Mouse (Mus musculus): Measurements from ENCODE around the gene Ttc28. TPM values are rescaled to one million over a fixed set of nuclear protein-coding genes. Genes with fewer than 3 reads are reported as not detected.

Ttc28 gene
- total and polyA plus RNA-seq, 3 experiments = 1.1 to 1.8 TPM; not detected in 1

DNA sequence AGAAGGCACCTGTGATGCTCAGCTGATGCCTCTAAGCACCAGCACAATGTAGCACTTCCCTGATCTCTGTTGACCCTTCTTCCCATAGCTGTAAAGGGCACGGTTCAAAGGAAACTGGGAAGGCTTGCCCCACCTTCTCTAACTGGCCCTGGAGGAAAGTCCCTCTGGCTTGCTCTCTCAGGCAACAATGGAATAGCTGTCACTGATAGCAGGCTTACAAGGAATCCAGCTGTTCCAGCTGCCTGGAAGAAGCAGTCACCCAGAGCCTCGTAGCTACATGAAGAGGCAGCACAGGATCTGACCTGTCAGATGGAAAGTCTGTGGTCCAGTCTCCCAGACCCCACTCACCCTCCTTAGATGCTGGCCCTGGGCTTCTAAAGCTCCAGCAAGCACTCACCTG lies 389.2 kb downstream of the Ttc28 start:
- H3K4me1 ChIP-seq (ENCODE audit: control insufficient read depth in 1 of 2, insufficient read depth in 2 of 2, low read length in 2 of 2) = peaks cover 0 to 12% of the 10 kb centered on the region in 2 experiments; a peak in 3 of 4 replicates
- DNase-seq (ENCODE audit: low read depth, low spot score) = no peak
- no peaks in the 10 kb centered on the region for H3K9me3 ChIP-seq (replicated peaks; ENCODE audit: insufficient read depth, low read length)
- no peak overlapping the region for H3K27ac ChIP-seq (ENCODE audit: control insufficient read depth, low read depth, low read length)
- peaks cover 0 to 2% of the 10 kb centered on the region in 2 experiments; a peak in 1 of 4 replicates for H3K36me3 ChIP-seq (ENCODE audit: control insufficient read depth in 1 of 2, insufficient read depth in 2 of 2, low read length in 2 of 2)
- TF ChIP-seq CTCF (IDR thresholded peaks at IDR 0.05 in 2 of 3, conservative IDR thresholded peaks at IDR 0.05 in 1 of 3; ENCODE audit: control insufficient read depth in 1 of 3, insufficient read depth in 1 of 3, low read depth in 2 of 3, low read length in 3 of 3, poor library complexity in 1 of 3, severe bottlenecking in 1 of 3) (no peak), NRF1 (IDR thresholded peaks at IDR 0.05; ENCODE audit: insufficient read depth, low read depth, low read length, poor library complexity, severe bottlenecking) (no peak), MXI1 (IDR thresholded peaks at IDR 0.05; ENCODE audit: low read depth, low read length) (no peak), ZC3H11A (IDR thresholded peaks at IDR 0.05; ENCODE audit: low read depth, low read length) (no peak), NELFE (IDR thresholded peaks at IDR 0.05; ENCODE audit: low read depth, low read length) (no peak), RAD21 (IDR thresholded peaks at IDR 0.05; ENCODE audit: low read depth, low read length) (no peak), POLR2AphosphoS2 (IDR thresholded peaks at IDR 0.05; ENCODE audit: low read length) (no peak), POLR2A (IDR thresholded peaks at IDR 0.05; ENCODE audit: control insufficient read depth in 1 of 2, insufficient read depth in 1 of 2, low read depth in 1 of 2, low read length in 2 of 2, poor library complexity in 1 of 2) (no peak), SIN3A (IDR thresholded peaks at IDR 0.05; ENCODE audit: low read length) (no peak), MEF2A (IDR thresholded peaks at IDR 0.05; ENCODE audit: extremely low read depth, insufficient replicate concordance, low read depth, low read length, poor library complexity, severe bottlenecking) (no peak), MAX (IDR thresholded peaks at IDR 0.05; ENCODE audit: low read length) (no peak)
- H3K27me3 ChIP-seq (ENCODE audit: control insufficient read depth in 1 of 2, insufficient read depth in 2 of 2, low read length in 2 of 2) = no peaks in the 10 kb centered on the region
- H3K4me3 ChIP-seq (ENCODE audit: control insufficient read depth in 1 of 2, insufficient read depth in 1 of 2, low read depth in 2 of 2, low read length in 2 of 2) = no peak overlapping the region
- H3K9ac ChIP-seq (ENCODE audit: control insufficient read depth, low read depth, low read length, poor library complexity, severe bottlenecking) = no peak overlapping the region
- H3K79me2 ChIP-seq (ENCODE audit: control insufficient read depth, insufficient read depth, low read length, poor library complexity) = no peaks in the 10 kb centered on the region

- no peak overlapping the region for H3K9ac ChIP-seq (ENCODE audit: control insufficient read depth, low read depth, low read length, poor library complexity, severe bottlenecking)
- H3K4me1 ChIP-seq (ENCODE audit: control insufficient read depth in 1 of 2, insufficient read depth in 2 of 2, low read length in 2 of 2) = peaks cover 0 to 12% of the 10 kb centered on the region in 2 experiments; a peak in 3 of 4 replicates
- no peaks in the 10 kb centered on the region for H3K79me2 ChIP-seq (ENCODE audit: control insufficient read depth, insufficient read depth, low read length, poor library complexity)
- no peak overlapping the region for H3K27ac ChIP-seq (ENCODE audit: control insufficient read depth, low read depth, low read length)
- peak; percentile 58 for DNase-seq (ENCODE audit: low read depth, low spot score)
- peaks cover 0 to 2% of the 10 kb centered on the region in 2 experiments; a peak in 1 of 4 replicates for H3K36me3 ChIP-seq (ENCODE audit: control insufficient read depth in 1 of 2, insufficient read depth in 2 of 2, low read length in 2 of 2)
- peak; percentile 82 for TF ChIP-seq ZC3H11A (IDR thresholded peaks at IDR 0.05; ENCODE audit: low read depth, low read length)
- TF ChIP-seq ZMIZ1 (IDR thresholded peaks at IDR 0.05; ENCODE audit: low read depth, low read length) = no peak
- TF ChIP-seq HCFC1 (IDR thresholded peaks at IDR 0.05; ENCODE audit: low read depth, low read length) = no peak
- no peak for TF ChIP-seq CHD1 (IDR thresholded peaks at IDR 0.05; ENCODE audit: low read depth, low read length)
- TF ChIP-seq MAFK (IDR thresholded peaks at IDR 0.05; ENCODE audit: borderline replicate concordance, low read depth, low read length) = no peak
- no peak for TF ChIP-seq RCOR1 (IDR thresholded peaks at IDR 0.05; ENCODE audit: low read depth, low read length)
- TF ChIP-seq TAL1 (IDR thresholded peaks at IDR 0.05; ENCODE audit: low read length) = no peak
- peak; percentile 93 for TF ChIP-seq RAD21 (IDR thresholded peaks at IDR 0.05; ENCODE audit: low read depth, low read length)
- TF ChIP-seq SMC3 (IDR thresholded peaks at IDR 0.05; ENCODE audit: low read depth, low read length) = peak; percentile 83
- TF ChIP-seq NELFE (IDR thresholded peaks at IDR 0.05; ENCODE audit: low read depth, low read length) = no peak
- TF ChIP-seq MXI1 (IDR thresholded peaks at IDR 0.05; ENCODE audit: low read depth, low read length) = no peak
- TF ChIP-seq MYB (IDR thresholded peaks at IDR 0.05; ENCODE audit: low read depth, low read length) = no peak
- peak; percentile 89 to 96 (median 91) for TF ChIP-seq CTCF (IDR thresholded peaks at IDR 0.05 in 2 of 3, conservative IDR thresholded peaks at IDR 0.05 in 1 of 3; ENCODE audit: control insufficient read depth in 1 of 3, insufficient read depth in 1 of 3, low read depth in 2 of 3, low read length in 3 of 3, poor library complexity in 1 of 3, severe bottlenecking in 1 of 3)
- TF ChIP-seq POLR2A (IDR thresholded peaks at IDR 0.05; ENCODE audit: control insufficient read depth in 1 of 2, insufficient read depth in 1 of 2, low read depth in 1 of 2, low read length in 2 of 2, poor library complexity in 1 of 2) = no peak
- TF ChIP-seq UBTF (IDR thresholded peaks at IDR 0.05; ENCODE audit: borderline replicate concordance, insufficient read depth, low read depth, low read length) = no peak
- TF ChIP-seq GABPA (IDR thresholded peaks at IDR 0.05; ENCODE audit: low read depth, low read length) = no peak
- no peaks in the 10 kb centered on the region for H3K27me3 ChIP-seq (ENCODE audit: control insufficient read depth in 1 of 2, insufficient read depth in 2 of 2, low read length in 2 of 2)
- no peak overlapping the region for H3K4me3 ChIP-seq (ENCODE audit: control insufficient read depth in 1 of 2, insufficient read depth in 1 of 2, low read depth in 2 of 2, low read length in 2 of 2)
- no peaks in the 10 kb centered on the region for H3K9me3 ChIP-seq (replicated peaks; ENCODE audit: insufficient read depth, low read length)
Observed at GRCm38 (mm10) chr5:111269613-111270205, 390.1 kb downstream of the Ttc28 start.

Data from MEL (cell line).